Mouse (Mus musculus) heart, embryonic 10.5 days (tissue): ENCODE measurements around the gene Abcc3. TPM values are rescaled to one million over a fixed set of nuclear protein-coding genes. Genes with fewer than 3 reads are reported as not detected.

Experiments
- DNase-seq: peaks from one replicate; pipeline ENCODE4 v3.0.0-alpha.2; 2017; ENCODE audit warnings: low spot score
- H3K27ac ChIP-seq: fragments of 300-500 bp; sonication (generic); 2 replicates; pipeline ENCODE4 v1.5.1; 2016; ENCODE audit warnings: mild to moderate bottlenecking
- H3K27me3 ChIP-seq: fragments of 300-500 bp; sonication (generic); 2 replicates; pipeline ENCODE4 v1.6.1; 2016; ENCODE audit warnings: mild to moderate bottlenecking; ENCODE audit not compliant: poor library complexity, insufficient read depth, severe bottlenecking
- H3K36me3 ChIP-seq: fragments of 300-500 bp; sonication (generic); 2 replicates; pipeline ENCODE4 v1.6.1; 2016; ENCODE audit warnings: mild to moderate bottlenecking, moderate library complexity
- H3K4me1 ChIP-seq: fragments of 300-500 bp; sonication (generic); 2 replicates; pipeline ENCODE4 v1.6.1; 2016; ENCODE audit warnings: mild to moderate bottlenecking
- H3K4me3 ChIP-seq: fragments of 300-500 bp; sonication (generic); 2 replicates; pipeline ENCODE4 v1.5.1; 2016; ENCODE audit warnings: mild to moderate bottlenecking, moderate library complexity
- H3K9me3 ChIP-seq: fragments of 300-500 bp; sonication (generic); 2 replicates; pipeline ENCODE4 v1.6.1; 2016; ENCODE audit warnings: mild to moderate bottlenecking, moderate library complexity
- WGBS: fragments of 180-500 bp; shearing (Covaris S2); methylation state at CpG from one replicate; pipeline ENCODE4 v1.1.7; 2016; 5-methylcytosine and 5-hydroxymethylcytosine counted together
- polyA plus RNA-seq: library from polyadenylated mRNA; unstranded; fragments of >200 nt; fragmentation: Nextera tagmentation; extraction: Ambion mirVana; gene quantifications from 2 replicates; pipeline ENCODE4 v1.2.1, GENCODE M21; 2016

The Abcc3 gene
- polyA plus RNA-seq, 1 experiment from 2014 or later: 0.88 TPM

- Histone ChIP-seq H3K4me1 (peaks cover 55% of the 10 kb centered on the region), H3K27ac (peak overlapping the region; percentile 16; the same call in 1 of the 2 replicates), H3K27me3 (peaks cover 19% of the 10 kb centered on the region; the same call in 1 of the 2 replicates), H3K4me3 (no peak overlapping the region), H3K9me3 (no peaks in the 10 kb centered on the region), H3K36me3 (peaks cover 15% of the 10 kb centered on the region)
- no peak for DNase-seq
- 52% methylated on average over 5 of the region's 5 CpGs for WGBS
Observed at GRCm38 (mm10) chr11:94343955-94344358, 48.8 kb downstream of the Abcc3 start.

DNA sequence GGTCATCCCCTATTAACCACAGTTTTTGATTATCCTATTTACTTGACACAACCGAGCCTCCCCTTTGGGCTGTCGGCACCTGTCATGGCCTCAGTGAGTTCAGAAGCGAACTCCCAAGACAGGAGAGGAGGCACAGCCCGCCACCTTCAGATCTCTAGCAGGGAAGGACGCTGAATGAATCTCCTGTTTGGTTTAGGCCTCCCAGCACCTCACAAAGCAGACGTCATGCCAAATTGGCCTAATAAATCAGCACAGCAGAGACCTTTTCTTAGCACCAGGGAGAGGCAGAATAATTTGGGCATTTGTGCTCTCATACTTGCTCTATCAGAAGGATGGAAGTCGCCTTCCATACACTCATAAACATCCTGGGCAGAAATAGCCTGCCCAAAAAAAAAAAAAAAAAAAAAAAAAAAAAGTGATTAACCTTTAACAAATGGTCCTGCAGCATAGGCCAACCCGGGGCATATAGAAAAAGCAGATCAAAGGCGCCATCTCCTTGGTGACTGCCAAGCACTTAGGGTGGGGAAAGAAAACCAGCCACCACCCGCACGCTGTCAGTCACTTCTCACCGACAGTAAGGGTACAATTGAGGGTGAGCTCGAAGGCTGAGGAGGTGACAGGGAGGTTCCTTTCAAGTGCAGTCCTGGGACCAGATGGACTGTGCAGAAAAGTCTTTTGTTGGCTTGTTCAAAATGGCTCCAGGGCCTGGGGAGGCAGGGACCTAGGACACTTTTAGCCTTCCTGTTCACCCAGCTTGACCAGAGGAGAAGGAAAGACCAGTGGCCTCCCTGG, 50.5 kb downstream of the Abcc3 start:
- WGBS: 41% methylated on average over 13 of the region's 13 CpGs
- Histone ChIP-seq H3K27ac (peak overlapping the region; percentile 36; the same call in 1 of the 2 replicates), H3K4me1 (peaks cover 55% of the 10 kb centered on the region), H3K36me3 (peaks cover 29% of the 10 kb centered on the region), H3K27me3 (peaks cover 19% of the 10 kb centered on the region; the same call in 1 of the 2 replicates), H3K4me3 (no peak overlapping the region), H3K9me3 (no peaks in the 10 kb centered on the region)
- no peak for DNase-seq

GRCm38 (mm10) chr11:94340948-94341933, 51.6 kb downstream of the Abcc3 start:
- Histone ChIP-seq H3K27ac (no peak overlapping the region), H3K36me3 (peaks cover 32% of the 10 kb centered on the region), H3K4me1 (peaks cover 47% of the 10 kb centered on the region), H3K4me3 (no peak overlapping the region), H3K27me3 (peaks cover 11% of the 10 kb centered on the region; the same call in 1 of the 2 replicates), H3K9me3 (no peaks in the 10 kb centered on the region)
- 80% methylated on average over 10 of the region's 10 CpGs for WGBS
- DNase-seq: no peak

- Histone ChIP-seq H3K27me3 (no peaks in the 10 kb centered on the region), H3K4me1 (peaks cover 43% of the 10 kb centered on the region), H3K9me3 (no peaks in the 10 kb centered on the region), H3K27ac (no peak overlapping the region), H3K4me3 (no peak overlapping the region), H3K36me3 (peaks cover 45% of the 10 kb centered on the region)
- DNase-seq: no peak
- WGBS: 57% methylated on average over 18 of the region's 18 CpGs
Observed at GRCm38 (mm10) chr11:94339732-94340585, 52.8 kb downstream of the Abcc3 start.

GRCm38 (mm10) chr11:94338347-94338746, 54.5 kb downstream of the Abcc3 start:
- no peak for DNase-seq
- no peaks in the 10 kb centered on the region for H3K9me3 ChIP-seq
- peaks cover 29% of the 10 kb centered on the region for H3K4me1 ChIP-seq
- H3K27me3 ChIP-seq: no peaks in the 10 kb centered on the region
- no peak overlapping the region for H3K27ac ChIP-seq
- WGBS: 82% methylated on average over 2 of the region's 2 CpGs
- H3K4me3 ChIP-seq: no peak overlapping the region
- peaks cover 53% of the 10 kb centered on the region for H3K36me3 ChIP-seq

DNA sequence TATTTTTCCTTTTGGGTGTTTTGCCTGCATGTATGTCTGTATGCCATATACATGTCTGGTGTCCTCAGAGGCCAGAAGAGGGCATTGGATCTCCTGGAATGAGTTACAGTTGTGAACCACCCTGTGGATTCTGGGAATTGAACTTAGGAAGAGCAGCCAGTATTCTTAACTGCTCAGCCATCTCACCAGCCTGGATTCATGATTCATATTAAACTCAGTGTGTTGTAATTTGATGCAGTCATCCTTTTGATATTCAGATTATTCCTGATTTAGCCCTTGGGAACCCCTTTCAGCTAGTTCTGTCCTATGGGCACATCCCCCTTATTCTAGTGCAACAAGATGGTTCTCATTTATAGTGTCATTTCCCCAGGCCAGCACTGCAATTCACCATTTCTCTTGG, 56.2 kb downstream of the Abcc3 start:
- peaks cover 52% of the 10 kb centered on the region for H3K36me3 ChIP-seq
- H3K27ac ChIP-seq: no peak overlapping the region
- H3K9me3 ChIP-seq: no peaks in the 10 kb centered on the region
- no peak overlapping the region for H3K4me3 ChIP-seq
- H3K4me1 ChIP-seq: peaks cover 20% of the 10 kb centered on the region; the same call in 1 of the 2 replicates
- DNase-seq: no peak
- H3K27me3 ChIP-seq: no peaks in the 10 kb centered on the region

- Histone ChIP-seq H3K4me1 (peaks cover 18% of the 10 kb centered on the region; the same call in 1 of the 2 replicates), H3K27ac (0 out of 2 replicates have a peak overlapping the region, but pooled peaks have one; percentile 3), H3K27me3 (no peaks in the 10 kb centered on the region), H3K4me3 (no peak overlapping the region), H3K9me3 (no peaks in the 10 kb centered on the region), H3K36me3 (peaks cover 45% of the 10 kb centered on the region)
- DNase-seq: peak; percentile 91
- 88% methylated on average over 8 of the region's 8 CpGs for WGBS
Observed at GRCm38 (mm10) chr11:94334386-94334968, 58.3 kb downstream of the Abcc3 start.

DNA sequence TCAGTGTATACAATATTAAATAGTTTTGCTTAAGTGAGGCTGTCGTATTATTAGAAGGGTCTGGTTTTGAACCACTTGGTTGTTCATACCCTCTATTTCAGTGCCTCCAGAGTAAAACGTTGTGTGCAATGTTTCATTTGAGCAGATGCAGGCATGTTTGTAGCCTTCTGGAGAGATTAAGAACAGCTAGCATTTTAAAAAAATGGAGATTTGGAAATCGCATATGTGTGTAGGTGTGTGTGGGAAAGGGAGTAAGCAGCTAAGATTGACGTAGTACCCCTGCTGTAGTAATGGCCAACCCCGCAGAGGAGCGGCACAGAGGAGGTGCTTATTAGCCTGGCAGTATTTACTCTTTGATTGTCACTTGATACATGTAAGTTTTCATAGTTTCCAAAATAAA, 60.1 kb downstream of the Abcc3 start:
- Histone ChIP-seq H3K9me3 (no peaks in the 10 kb centered on the region), H3K4me3 (no peak overlapping the region)
- WGBS: 90% methylated on average over 6 of the region's 6 CpGs

DNA sequence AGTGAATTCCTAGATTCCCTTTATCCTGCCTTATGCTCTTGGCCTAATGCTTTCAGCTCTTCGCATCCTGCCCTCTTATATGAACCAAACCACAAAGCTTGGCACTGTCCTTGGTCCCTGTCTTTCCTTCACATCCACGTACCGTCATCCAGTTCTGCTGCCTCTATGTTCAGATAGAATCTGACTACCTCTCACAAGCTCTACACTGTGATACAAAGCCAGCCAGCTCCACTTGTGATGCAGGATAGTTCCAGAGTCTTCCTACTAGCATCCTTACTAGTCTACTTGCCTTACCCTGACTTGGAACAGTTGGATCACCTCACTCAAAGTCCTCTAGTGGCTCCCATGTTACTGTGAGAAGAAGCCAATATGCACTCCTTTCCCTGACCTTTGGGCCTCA, 62.6 kb downstream of the Abcc3 start:
- no peak for DNase-seq
- Histone ChIP-seq H3K4me1 (peaks cover 34% of the 10 kb centered on the region), H3K4me3 (no peak overlapping the region), H3K9me3 (no peaks in the 10 kb centered on the region), H3K27me3 (no peaks in the 10 kb centered on the region), H3K36me3 (peaks cover 12% of the 10 kb centered on the region), H3K27ac (no peak overlapping the region)
- WGBS: 91% methylated on average over 3 of the region's 3 CpGs

More for the DNA sequence above, 60.1 kb downstream of the Abcc3 start:
- no peak overlapping the region for H3K27ac ChIP-seq
- peaks cover 27% of the 10 kb centered on the region; the same call in 1 of the 2 replicates for H3K4me1 ChIP-seq
- H3K36me3 ChIP-seq: peaks cover 27% of the 10 kb centered on the region
- no peak for DNase-seq
- H3K27me3 ChIP-seq: no peaks in the 10 kb centered on the region

GRCm38 (mm10) chr11:94329270-94329891, 63.4 kb downstream of the Abcc3 start:
- H3K27ac ChIP-seq: no peak overlapping the region
- H3K4me1 ChIP-seq: peaks cover 37% of the 10 kb centered on the region
- H3K4me3 ChIP-seq: 0 out of 2 replicates have a peak overlapping the region, but pooled peaks have one; percentile 89
- WGBS: 54% methylated on average over 4 of the region's 4 CpGs
- no peaks in the 10 kb centered on the region for H3K27me3 ChIP-seq
- H3K36me3 ChIP-seq: peaks cover 4% of the 10 kb centered on the region
- H3K9me3 ChIP-seq: no peaks in the 10 kb centered on the region
- DNase-seq: no peak

- WGBS: 5% methylated on average over 10 of the region's 10 CpGs
- 0 out of 2 replicates have a peak, but pooled peaks cover 2% of the 10 kb centered on the region for H3K36me3 ChIP-seq
- no peak for DNase-seq
Observed at GRCm38 (mm10) chr11:94328644-94329025, 64.2 kb downstream of the Abcc3 start.

More at GRCm38 (mm10) chr11:94328644-94329025, 64.2 kb downstream of the Abcc3 start:
- Histone ChIP-seq H3K4me1 (peaks cover 37% of the 10 kb centered on the region), H3K9me3 (no peaks in the 10 kb centered on the region), H3K4me3 (peak overlapping the region; percentile 89), H3K27me3 (no peaks in the 10 kb centered on the region), H3K27ac (peak overlapping the region; percentile 99)
